Mouse (Mus musculus) neutrophil, adult 5-6 weeks (primary cell): ENCODE measurements around the gene E130308A19Rik. TPM values are rescaled to one million over a fixed set of nuclear protein-coding genes. Genes with fewer than 3 reads are reported as not detected.
"Not testable (repeated sequence)": the region's sequence is repeated elsewhere in the genome, so short reads cannot be mapped to it uniquely, and the experiment has no call there.

Experiments used
- ATAC-seq: fragments of 151-379, 151-347 bp; 2 replicates; pipeline ENCODE4 v1.8.0; 2017; ENCODE audit warnings: mild to moderate bottlenecking, moderate TSS enrichment; ENCODE audit not compliant: insufficient number of reproducible peaks, poor library complexity, low FRiP score, severe bottlenecking; ENCODE audit errors: extremely low read depth
- total RNA-seq: library from RNA; stranded (forward); fragments of 200-1000 nt; gene quantifications from 2 replicates; pipeline ENCODE4 v1.2.3, GENCODE M21; 2017

E130308A19Rik gene
- total RNA-seq, 1 experiment from 2014 or later, result 5.2 TPM

- ATAC-seq, result no peak
Observed at GRCm38 (mm10) chr4:59760636-59761364, 134.8 kb downstream of the E130308A19Rik start.

DNA sequence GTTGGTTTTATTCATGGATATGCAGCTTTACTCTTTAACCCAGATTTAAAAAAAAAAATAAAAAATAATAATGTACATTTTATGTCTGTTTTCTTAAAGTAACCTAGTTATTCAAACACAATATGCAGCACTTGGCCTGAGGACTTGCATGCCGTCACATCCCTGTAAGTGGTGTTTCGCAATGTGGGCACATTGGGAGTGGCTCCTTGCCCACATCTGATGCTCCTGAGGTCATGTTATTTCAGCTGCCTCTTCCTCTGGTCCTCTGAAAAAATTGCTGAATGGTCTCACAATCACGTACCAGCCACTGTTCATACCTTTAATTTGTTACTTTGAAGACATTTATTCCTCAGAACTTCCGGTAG is 135.3 kb downstream of the E130308A19Rik start:
- ATAC-seq, result no peak

- ATAC-seq, result no peak
Observed at GRCm38 (mm10) chr4:59764950-59765349, 138.9 kb downstream of the E130308A19Rik start.

GRCm38 (mm10) chr4:59765385-59766005 is 139.5 kb downstream of the E130308A19Rik start:
- no peak for ATAC-seq

DNA sequence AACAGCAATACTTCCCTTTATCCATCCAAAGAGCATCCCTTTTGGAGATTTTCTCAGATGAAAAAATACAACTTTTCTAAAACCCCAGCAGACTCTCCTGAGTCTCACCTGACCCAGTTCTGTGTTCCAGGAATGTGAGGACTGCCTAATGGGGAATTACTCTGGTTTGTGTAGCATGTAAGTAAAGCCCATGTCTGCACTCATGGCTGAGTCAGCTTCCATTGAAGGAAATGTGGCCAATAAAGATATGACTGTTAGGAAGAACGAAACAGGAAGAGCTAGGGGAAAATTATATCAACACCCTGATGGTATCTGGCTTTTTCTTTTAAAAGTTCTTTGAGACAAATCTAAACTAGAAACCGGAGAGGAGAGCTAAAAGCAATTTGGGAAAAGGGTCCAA is 141.7 kb downstream of the E130308A19Rik start:
- no peak for ATAC-seq

DNA sequence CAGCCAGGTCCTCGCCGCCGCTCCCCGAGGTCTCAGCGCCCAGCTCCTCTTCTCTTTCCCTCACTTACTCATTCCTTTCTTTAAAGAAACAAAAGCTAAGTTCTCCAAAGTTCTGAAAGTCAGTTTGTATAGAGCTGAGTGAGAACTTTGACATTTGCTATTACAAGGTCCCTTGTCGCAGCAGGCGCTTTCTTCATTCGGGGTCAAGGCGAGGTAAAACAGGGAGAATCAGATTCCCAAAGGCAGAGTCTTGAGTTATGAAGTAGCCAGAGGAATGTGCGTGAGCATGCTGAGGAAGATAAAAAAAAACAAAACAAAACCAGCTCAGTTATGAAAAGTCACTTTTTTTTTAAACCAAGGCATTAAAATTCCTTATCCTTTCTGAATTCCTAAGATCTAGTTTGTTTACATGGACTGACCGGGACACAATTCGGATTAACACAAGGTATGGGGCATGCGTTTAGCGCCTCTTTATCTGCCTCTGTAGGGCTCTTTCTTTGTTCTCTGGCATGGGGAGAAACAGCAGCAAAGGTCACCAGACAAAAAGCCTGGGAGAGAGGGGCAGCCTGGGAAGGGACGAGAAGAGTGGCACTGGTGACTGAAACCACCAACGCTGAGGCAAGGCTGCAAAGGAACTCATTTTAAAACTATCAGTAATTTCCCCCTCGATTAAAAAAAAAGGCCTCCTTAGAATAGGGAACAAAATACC is 146.3 kb downstream of the E130308A19Rik start:
- ATAC-seq, result no peak

GRCm38 (mm10) chr4:59777828-59778227 is 151.8 kb downstream of the E130308A19Rik start:
- no peak for ATAC-seq

DNA sequence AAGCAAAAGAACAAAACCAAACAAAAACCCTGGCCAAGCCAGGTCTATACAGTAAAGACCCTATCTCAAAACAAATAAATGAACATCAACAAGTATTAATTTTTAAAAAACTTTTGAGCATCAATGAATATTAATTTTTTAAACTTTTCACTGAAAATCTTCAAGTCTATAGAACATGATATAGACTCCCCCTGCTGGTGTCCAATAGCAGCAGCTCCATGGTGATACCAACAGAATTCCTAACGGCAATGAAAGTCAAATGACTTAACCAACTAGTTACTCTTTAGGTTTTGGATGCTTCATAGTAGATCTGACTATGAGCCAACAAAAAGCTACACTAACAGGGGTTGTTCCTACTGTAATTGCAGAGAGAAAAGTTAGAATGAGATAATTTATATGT is 154.6 kb downstream of the E130308A19Rik start:
- ATAC-seq, result no peak

DNA sequence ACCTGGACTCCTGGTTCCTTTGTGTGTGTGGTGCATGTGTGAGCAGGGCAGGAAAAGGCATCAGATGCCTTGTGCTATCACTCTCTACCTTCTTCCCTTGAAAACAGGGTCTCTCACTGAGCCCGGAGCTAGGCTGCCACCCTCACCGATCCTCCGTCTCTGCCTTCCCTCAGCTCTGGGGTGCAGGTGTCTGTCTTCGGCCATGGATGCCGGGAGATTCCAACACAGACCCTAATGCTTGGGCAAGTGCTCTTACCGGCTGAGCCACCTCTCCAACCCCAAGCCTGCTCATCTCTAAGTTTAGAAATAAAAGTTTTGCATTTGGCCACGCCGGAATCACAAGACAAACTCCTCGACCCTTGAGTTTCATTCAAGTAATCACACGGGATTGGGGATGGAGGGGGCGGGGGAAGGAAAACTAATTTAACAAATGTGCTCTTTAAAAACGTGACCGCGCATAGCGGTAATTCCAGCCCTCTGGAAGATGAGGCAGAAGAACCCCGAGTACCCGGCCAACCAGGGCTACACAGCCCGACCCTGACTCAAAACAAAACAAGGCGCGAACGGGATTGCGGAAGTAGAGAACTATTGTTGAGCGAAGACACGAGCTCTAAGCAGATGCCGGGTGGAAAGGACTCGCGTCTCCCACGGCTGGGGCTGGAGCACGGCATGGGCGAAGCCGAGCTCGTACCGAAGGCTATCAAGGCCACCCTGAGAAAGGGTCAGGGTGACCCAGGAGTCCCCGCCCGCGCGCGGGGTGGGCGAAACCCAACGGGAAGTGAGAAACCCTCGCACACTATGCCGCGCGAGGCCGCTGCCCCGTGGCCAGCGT is 157.1 kb downstream of the E130308A19Rik start:
- peak; percentile 10; the same call in 1 of the 2 replicates for ATAC-seq

DNA sequence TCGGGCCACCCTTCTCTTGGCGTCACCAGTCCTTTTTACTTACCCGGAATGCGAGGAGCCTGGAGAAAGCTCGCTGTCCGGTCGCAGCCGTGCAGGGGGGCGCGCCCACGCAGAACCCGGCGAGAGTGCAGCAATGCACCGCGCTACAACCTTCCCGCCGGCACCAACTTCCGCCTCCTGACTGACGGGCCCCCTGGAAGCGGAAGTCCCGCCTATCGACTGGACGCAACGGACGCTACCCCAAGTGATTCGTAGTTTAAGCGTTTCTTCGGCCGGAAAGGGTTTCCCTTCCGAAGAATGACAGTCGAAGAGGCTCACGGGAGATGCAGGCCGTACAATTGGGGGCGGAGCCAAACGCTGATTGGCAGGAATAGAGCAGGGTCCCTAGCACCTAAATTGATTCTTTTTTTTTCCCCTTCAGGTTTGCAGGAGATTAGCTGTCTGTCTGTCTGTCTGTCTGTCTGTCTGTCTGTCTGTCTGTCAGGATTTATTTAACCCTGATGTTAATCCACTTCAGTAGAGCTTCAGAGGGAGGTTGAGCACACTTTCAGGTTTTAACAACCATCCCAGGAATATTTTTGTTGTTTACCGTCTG is 157.8 kb downstream of the E130308A19Rik start:
- peak; percentile 97 for ATAC-seq

DNA sequence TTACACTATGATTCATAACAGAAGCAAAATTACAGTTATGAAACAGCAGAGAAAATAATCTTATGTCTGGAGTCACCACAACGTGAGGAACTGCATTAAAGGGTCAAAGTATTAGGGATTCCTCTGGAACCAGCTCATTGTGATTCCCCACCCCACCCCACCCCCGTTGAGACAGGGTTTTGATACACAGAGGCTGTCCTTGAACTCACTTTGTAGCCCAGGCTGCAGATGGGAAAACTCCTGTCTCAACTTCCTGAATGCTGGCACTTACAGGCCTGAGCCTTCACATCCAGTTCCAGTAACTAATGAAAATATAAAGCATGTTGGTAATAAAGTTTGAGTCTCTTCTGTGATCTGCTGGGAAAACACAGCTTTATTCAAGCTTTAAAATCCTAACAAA is 159.4 kb downstream of the E130308A19Rik start:
- no peak for ATAC-seq

DNA sequence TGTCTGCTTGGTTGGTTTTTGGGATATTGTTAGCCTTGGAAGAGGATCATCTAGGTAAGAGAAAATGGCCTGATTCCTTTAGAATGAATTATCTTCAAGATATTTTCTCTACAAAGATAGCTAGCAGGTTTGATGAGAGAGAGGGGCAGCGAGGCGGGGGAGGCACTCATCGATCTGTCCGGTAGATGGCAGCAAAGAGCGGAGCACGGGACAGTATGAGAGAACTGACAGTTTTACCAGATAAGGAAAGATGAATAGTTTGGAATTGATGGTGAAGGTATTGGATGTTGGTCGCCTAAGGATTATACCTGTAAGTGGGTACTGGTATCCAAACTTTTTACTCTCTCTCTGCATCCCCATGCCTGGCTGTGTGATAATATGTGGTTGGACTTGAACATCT is 160.7 kb downstream of the E130308A19Rik start:
- ATAC-seq, result peak; percentile 41; the same call in 1 of the 2 replicates

DNA sequence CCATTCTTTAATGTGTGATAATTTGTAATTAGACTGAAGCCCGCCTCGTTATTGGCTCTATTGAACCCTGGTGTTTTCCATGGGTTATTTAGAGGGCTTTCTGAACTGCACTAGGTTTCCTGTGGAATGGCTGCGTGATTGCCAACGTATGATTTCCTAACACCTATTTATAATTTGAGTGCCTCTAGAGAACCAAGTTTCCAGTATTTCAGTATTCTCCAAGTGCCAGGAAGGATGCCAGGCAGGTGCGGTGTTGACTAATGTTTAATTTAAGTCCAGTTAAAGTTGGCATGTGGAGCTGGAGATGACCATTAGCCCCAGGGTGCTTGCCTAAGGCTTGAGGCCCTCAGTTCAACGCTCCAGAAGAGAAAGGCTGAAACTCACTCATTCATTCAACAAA is 161.1 kb downstream of the E130308A19Rik start:
- no peak for ATAC-seq

GRCm38 (mm10) chr4:59789015-59789414 is 163.0 kb downstream of the E130308A19Rik start:
- ATAC-seq, result no peak

GRCm38 (mm10) chr4:59793626-59794025 is 167.6 kb downstream of the E130308A19Rik start:
- not testable (repeated sequence) for ATAC-seq

GRCm38 (mm10) chr4:59794116-59794515 is 168.1 kb downstream of the E130308A19Rik start:
- ATAC-seq, result no peak

- ATAC-seq, result no peak
Observed at GRCm38 (mm10) chr4:59795788-59796455, 169.9 kb downstream of the E130308A19Rik start.

- no peak for ATAC-seq
Observed at GRCm38 (mm10) chr4:59800181-59800580, 174.2 kb downstream of the E130308A19Rik start.
